Mouse (Mus musculus): ENCODE results near the gene Gm10638. TPM values are rescaled to one million over a fixed set of nuclear protein-coding genes. Genes with fewer than 3 reads are reported as not detected.

Gene Gm10638
- polyA plus RNA-seq (2015; fragmentation: Nextera tagmentation; extraction: Ambion mirVana), result 3.6 and 3.7 TPM in 2 replicates

GRCm38 (mm10) chr8:86745221-86745934 lies at the start of gene Gm10638, which contains the start of gene Siah1a:
TSS of gene Gm10638 (plus strand) at chr8:86745699.
TSS of gene Siah1a (minus strand) at chr8:86745934.
- under 1% methylated on average over 70 of the region's 88 CpGs for WGBS
- peak; percentile 78 for ATAC-seq (ENCODE audit: insufficient read depth, low FRiP score, low read depth)
- Histone ChIP-seq H3K27me3 (replicated peaks) (no peaks in the 10 kb centered on the region), H3K4me2 (peak within 1 kb of the TSS; percentile 81), H3K9ac (peak within 1 kb of the TSS; percentile 88), H3K9me3 (no peaks in the 10 kb centered on the region), H3K27ac (peak within 1 kb of the TSS; percentile 97), H3K4me3 (replicated peaks) (peak within 1 kb of the TSS; percentile 87), H3K4me1 (no peaks in the 10 kb centered on the region; the same call in 1 of the 2 replicates), H3K36me3 (no peaks in the 10 kb centered on the region)

DNA sequence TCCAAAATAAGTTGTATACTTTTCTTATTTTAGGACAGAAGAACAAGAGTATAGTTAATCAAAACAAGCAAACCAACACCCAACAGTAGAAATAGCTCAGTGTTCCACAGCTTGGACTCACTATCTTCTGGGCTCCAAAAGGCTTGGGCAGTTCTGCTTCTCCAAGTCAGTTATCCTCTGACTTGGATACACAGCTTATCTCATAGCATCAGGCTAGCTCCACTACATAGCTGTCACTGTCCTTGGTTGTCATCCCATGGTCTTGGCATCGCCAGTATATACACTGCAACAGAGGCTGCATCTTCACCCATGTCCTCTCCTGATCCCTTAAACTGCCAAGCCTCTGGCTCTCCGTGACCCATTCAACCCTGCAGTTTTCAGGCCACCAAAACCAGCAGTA lies 49.8 kb upstream of the Gm10638 start:
- Histone ChIP-seq H3K9me3 (no peaks in the 10 kb centered on the region), H3K9ac (no peak overlapping the region), H3K4me2 (no peak overlapping the region), H3K4me1 (no peaks in the 10 kb centered on the region; the same call in 1 of the 2 replicates), H3K4me3 (replicated peaks) (no peak overlapping the region), H3K27me3 (replicated peaks) (no peaks in the 10 kb centered on the region), H3K36me3 (no peaks in the 10 kb centered on the region), H3K27ac (no peak overlapping the region)
- WGBS, result 83% methylated on average over 2 of the region's 2 CpGs
- no peak for ATAC-seq (ENCODE audit: insufficient read depth, low FRiP score, low read depth)

GRCm38 (mm10) chr8:86698811-86699421 lies 46.6 kb upstream of the Gm10638 start:
- H3K9ac ChIP-seq, result no peak overlapping the region
- no peak for ATAC-seq (ENCODE audit: insufficient read depth, low FRiP score, low read depth)
- no peak overlapping the region for H3K27ac ChIP-seq
- H3K36me3 ChIP-seq, result no peaks in the 10 kb centered on the region
- H3K27me3 ChIP-seq (replicated peaks), result no peaks in the 10 kb centered on the region
- 77% methylated on average over 1 of the region's 1 CpGs for WGBS
- no peak overlapping the region for H3K4me3 ChIP-seq (replicated peaks)
- no peak overlapping the region for H3K4me2 ChIP-seq
- H3K4me1 ChIP-seq, result no peaks in the 10 kb centered on the region; the same call in 1 of the 2 replicates
- no peaks in the 10 kb centered on the region for H3K9me3 ChIP-seq

DNA sequence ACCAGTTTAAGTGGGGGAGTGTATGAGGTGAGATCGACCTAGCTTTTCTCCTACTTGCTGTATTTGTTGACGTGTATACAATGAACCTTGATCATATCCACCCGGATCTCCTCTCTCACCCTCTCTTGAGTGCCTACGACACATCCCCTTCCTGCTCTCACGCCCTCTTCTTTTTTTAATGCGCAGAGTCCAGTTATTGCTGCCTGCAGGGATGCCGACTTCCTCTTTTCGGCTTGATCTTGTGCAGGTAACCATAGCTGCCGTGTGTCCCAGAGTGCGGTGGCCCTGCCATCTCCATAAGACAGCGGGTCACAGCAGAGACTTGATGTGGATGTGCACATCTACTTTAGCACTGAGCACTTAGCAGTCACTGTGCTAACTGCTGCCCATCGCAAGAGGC lies 46.0 kb upstream of the Gm10638 start:
- no peak overlapping the region for H3K9ac ChIP-seq
- H3K4me2 ChIP-seq, result no peak overlapping the region
- H3K27me3 ChIP-seq (replicated peaks), result no peaks in the 10 kb centered on the region
- no peak overlapping the region for H3K4me3 ChIP-seq (replicated peaks)
- no peaks in the 10 kb centered on the region for H3K36me3 ChIP-seq
- no peaks in the 10 kb centered on the region; the same call in 1 of the 2 replicates for H3K4me1 ChIP-seq
- no peak overlapping the region for H3K27ac ChIP-seq
- no peaks in the 10 kb centered on the region for H3K9me3 ChIP-seq
- no peak for ATAC-seq (ENCODE audit: insufficient read depth, low FRiP score, low read depth)
- WGBS, result 83% methylated on average over 12 of the region's 12 CpGs

GRCm38 (mm10) chr8:86702453-86702852 lies 43.0 kb upstream of the Gm10638 start:
- no peak for ATAC-seq (ENCODE audit: insufficient read depth, low FRiP score, low read depth)
- no peak overlapping the region for H3K27ac ChIP-seq
- no peaks in the 10 kb centered on the region for H3K27me3 ChIP-seq (replicated peaks)
- no peak overlapping the region for H3K4me2 ChIP-seq
- H3K4me1 ChIP-seq, result no peaks in the 10 kb centered on the region; the same call in 1 of the 2 replicates
- no peak overlapping the region for H3K4me3 ChIP-seq (replicated peaks)
- H3K36me3 ChIP-seq, result no peaks in the 10 kb centered on the region
- H3K9ac ChIP-seq, result no peak overlapping the region
- 72% methylated on average over 3 of the region's 3 CpGs for WGBS
- H3K9me3 ChIP-seq, result no peaks in the 10 kb centered on the region

DNA sequence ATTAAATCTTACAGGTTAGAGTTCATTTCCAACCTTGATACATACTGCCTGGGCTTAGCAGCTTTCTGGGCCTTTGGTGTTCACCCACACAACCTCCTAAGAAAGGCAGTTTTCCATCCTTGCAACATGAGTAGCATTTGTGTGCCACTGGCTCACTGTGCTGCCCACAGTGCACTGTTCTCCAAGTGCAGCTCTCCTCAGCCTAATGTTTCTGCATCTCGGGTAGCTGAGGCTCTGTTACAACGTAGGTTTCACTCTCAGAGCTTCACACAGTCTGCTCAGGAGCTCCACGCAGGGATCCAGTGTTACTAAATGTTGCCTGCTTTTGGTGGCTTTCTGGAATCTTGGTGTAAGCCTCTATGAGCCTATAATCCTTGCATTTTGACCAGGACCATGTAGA lies 40.2 kb upstream of the Gm10638 start:
- Histone ChIP-seq H3K9ac (no peak overlapping the region), H3K27ac (no peak overlapping the region), H3K36me3 (peaks cover 3% of the 10 kb centered on the region; the same call in 1 of the 2 replicates), H3K9me3 (no peaks in the 10 kb centered on the region), H3K4me3 (replicated peaks) (no peak overlapping the region), H3K27me3 (replicated peaks) (no peaks in the 10 kb centered on the region), H3K4me2 (no peak overlapping the region), H3K4me1 (no peaks in the 10 kb centered on the region)
- no peak for ATAC-seq (ENCODE audit: insufficient read depth, low FRiP score, low read depth)
- WGBS, result 84% methylated on average over 3 of the region's 3 CpGs

- Histone ChIP-seq H3K27ac (no peak overlapping the region), H3K4me3 (replicated peaks) (no peak overlapping the region), H3K36me3 (peaks cover 6% of the 10 kb centered on the region; the same call in 1 of the 2 replicates), H3K27me3 (replicated peaks) (no peaks in the 10 kb centered on the region), H3K4me2 (no peak overlapping the region), H3K9ac (no peak overlapping the region), H3K9me3 (no peaks in the 10 kb centered on the region), H3K4me1 (no peaks in the 10 kb centered on the region)
- WGBS, result 70% methylated on average over 5 of the region's 5 CpGs
- ATAC-seq (ENCODE audit: insufficient read depth, low FRiP score, low read depth), result no peak
Observed at GRCm38 (mm10) chr8:86706756-86707155, 38.7 kb upstream of the Gm10638 start.

- Histone ChIP-seq H3K27me3 (replicated peaks) (no peaks in the 10 kb centered on the region), H3K4me3 (replicated peaks) (no peak overlapping the region), H3K36me3 (peaks cover 6% of the 10 kb centered on the region), H3K4me1 (no peaks in the 10 kb centered on the region), H3K27ac (no peak overlapping the region), H3K4me2 (no peak overlapping the region), H3K9ac (no peak overlapping the region), H3K9me3 (no peaks in the 10 kb centered on the region)
- ATAC-seq (ENCODE audit: insufficient read depth, low FRiP score, low read depth), result peak; percentile 39; the same call in 1 of the 2 replicates
- WGBS, result 60% methylated on average over 4 of the region's 4 CpGs
Observed at GRCm38 (mm10) chr8:86707873-86708272, 37.6 kb upstream of the Gm10638 start.

- H3K4me1 ChIP-seq, result no peaks in the 10 kb centered on the region
- 0 out of 2 replicates have a peak, but pooled peaks have one; percentile 31 for ATAC-seq (ENCODE audit: insufficient read depth, low FRiP score, low read depth)
- no peak overlapping the region for H3K27ac ChIP-seq
- H3K9me3 ChIP-seq, result no peaks in the 10 kb centered on the region
- H3K27me3 ChIP-seq (replicated peaks), result no peaks in the 10 kb centered on the region
- peaks cover 10% of the 10 kb centered on the region for H3K36me3 ChIP-seq
- no peak overlapping the region for H3K4me2 ChIP-seq
- no peak overlapping the region for H3K4me3 ChIP-seq (replicated peaks)
- no peak overlapping the region for H3K9ac ChIP-seq
- 86% methylated on average over 3 of the region's 3 CpGs for WGBS
Observed at GRCm38 (mm10) chr8:86712594-86712993, 32.9 kb upstream of the Gm10638 start.

- Histone ChIP-seq H3K36me3 (peaks cover 10% of the 10 kb centered on the region), H3K4me2 (no peak overlapping the region), H3K27ac (peak overlapping the region; percentile 31; the same call in 1 of the 2 replicates), H3K9me3 (no peaks in the 10 kb centered on the region), H3K9ac (no peak overlapping the region), H3K4me3 (replicated peaks) (no peak overlapping the region), H3K4me1 (no peaks in the 10 kb centered on the region), H3K27me3 (replicated peaks) (no peaks in the 10 kb centered on the region)
- WGBS, result 63% methylated on average over 14 of the region's 14 CpGs
- no peak for ATAC-seq (ENCODE audit: insufficient read depth, low FRiP score, low read depth)
Observed at GRCm38 (mm10) chr8:86713407-86714188, 31.9 kb upstream of the Gm10638 start.

DNA sequence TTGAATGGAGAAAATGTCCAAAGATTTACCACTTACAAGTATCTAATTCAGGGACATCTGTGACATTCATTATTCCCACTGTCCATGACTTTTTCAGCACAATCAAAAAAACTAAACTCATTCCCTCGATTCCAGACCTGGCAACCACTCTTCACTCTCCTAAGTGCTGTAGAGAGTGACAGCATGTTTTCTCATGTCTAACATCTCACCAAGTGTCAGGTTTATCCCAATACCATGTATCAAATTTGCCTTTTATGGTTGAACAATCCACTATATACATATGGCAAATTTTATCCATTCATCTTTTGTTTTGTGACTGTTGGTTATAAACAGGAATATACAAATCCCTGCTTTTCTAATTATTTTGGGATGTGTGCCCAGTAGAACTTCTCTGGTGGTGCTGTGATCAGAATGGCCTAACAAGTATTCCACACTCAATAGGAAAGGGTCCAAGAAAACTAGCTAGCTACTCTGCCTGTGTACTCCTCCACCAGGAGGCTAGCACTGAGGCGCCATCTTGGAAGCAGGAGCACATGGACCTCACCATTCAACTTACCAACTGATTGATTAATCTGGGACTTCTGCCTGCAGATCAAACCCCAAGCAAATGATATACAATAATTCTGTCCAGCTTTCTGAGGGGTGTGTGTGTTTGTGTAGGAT lies 27.0 kb upstream of the Gm10638 start:
- Histone ChIP-seq H3K9me3 (no peaks in the 10 kb centered on the region), H3K36me3 (peaks cover 11% of the 10 kb centered on the region), H3K4me1 (no peaks in the 10 kb centered on the region), H3K9ac (no peak overlapping the region), H3K4me3 (replicated peaks) (no peak overlapping the region), H3K27me3 (replicated peaks) (no peaks in the 10 kb centered on the region), H3K4me2 (no peak overlapping the region), H3K27ac (no peak overlapping the region)
- ATAC-seq (ENCODE audit: insufficient read depth, low FRiP score, low read depth), result no peak
- 76% methylated on average over 2 of the region's 2 CpGs for WGBS

Data from stomach, embryonic 15.5 days (tissue).